Comparison of ENCODE assay signal across 31 mouse cellular contexts in genomic region chr2:74690338-74690716, GRCm38 (mm10). TPM values are rescaled to one million over a fixed set of nuclear protein-coding genes. Genes with fewer than 3 reads are reported as not detected.
DNase-seq lines count a peak whose midpoint lies in the region; ATAC-seq and TF ChIP-seq lines count a peak whose summit lies in the region.
"Had no signal": no experiment of that assay in that cellular context is flagged by ENCODE, and none has a peak within 500 bp of the region (broad histone marks: within the 10 kb centered on the region; RNA-seq: fewer than 3 reads in every experiment).

No protein-coding gene starts in this region.

- H3K9me3 ChIP-seq in intestine, embryonic 14.5 days (ENCODE audit: control insufficient read depth, low read length) = no peaks in the 10 kb centered on the region
- H3K9me3 ChIP-seq in intestine, postnatal 0 days (ENCODE audit: control insufficient read depth) = no peaks in the 10 kb centered on the region
- no peaks in the 10 kb centered on the region for H3K9me3 ChIP-seq in kidney, postnatal 0 days (replicated peaks; ENCODE audit: low read length)
- no peaks in the 10 kb centered on the region for H3K9me3 ChIP-seq in limb, embryonic 14.5 days (ENCODE audit: control insufficient read depth, low read length)
- H3K9me3 ChIP-seq: embryonic facial prominence, embryonic 10.5 days; forebrain, embryonic 10.5 days; heart, embryonic 12.5 days; hindbrain, embryonic 10.5 days; midbrain, embryonic 13.5 days had no signal

- H3K4me3 ChIP-seq in intestine, embryonic 14.5 days (ENCODE audit: low read depth, low read length) = peak overlapping the region; percentile 30
- H3K4me3 ChIP-seq in intestine, postnatal 0 days (ENCODE audit: low read depth, low read length) = no peak overlapping the region
- peak overlapping the region; percentile 82 for H3K4me3 ChIP-seq in kidney, postnatal 0 days (replicated peaks; ENCODE audit: low read depth, low read length)
- H3K4me3 ChIP-seq in limb, embryonic 14.5 days (replicated peaks; ENCODE audit: low read length) = peak overlapping the region; percentile 74
- H3K4me3 ChIP-seq: embryonic facial prominence, embryonic 10.5 days; forebrain, embryonic 10.5 days; heart, embryonic 12.5 days; hindbrain, embryonic 10.5 days; layer of hippocampus, adult 2 months; midbrain, embryonic 13.5 days had no signal

- peak overlapping the region; percentile 29 for H3K4me2 ChIP-seq in intestine, embryonic 14.5 days (ENCODE audit: low read length)
- no peak overlapping the region for H3K4me2 ChIP-seq in intestine, postnatal 0 days (replicated peaks; ENCODE audit: low read depth)
- peak overlapping the region; percentile 90 for H3K4me2 ChIP-seq in kidney, postnatal 0 days (ENCODE audit: low read length)
- H3K4me2 ChIP-seq in limb, embryonic 14.5 days (replicated peaks; ENCODE audit: low read depth, low read length, severe bottlenecking) = peak overlapping the region; percentile 96
- H3K4me2 ChIP-seq: heart, embryonic 12.5 days; liver, embryonic 11.5 days; midbrain, embryonic 13.5 days had no signal

- TF ChIP-seq POLR2A in limb, embryonic 14.5 days (IDR thresholded peaks at IDR 0.05; ENCODE audit: borderline replicate concordance, extremely low read depth, insufficient read depth, insufficient read length) = no peak

- H3K27me3 ChIP-seq in intestine, embryonic 14.5 days (replicated peaks; ENCODE audit: control insufficient read depth, insufficient read depth, low read length) = peaks cover 100% of the 10 kb centered on the region
- H3K27me3 ChIP-seq in intestine, postnatal 0 days (replicated peaks; ENCODE audit: control insufficient read depth, insufficient read depth, low read length) = peaks cover 97% of the 10 kb centered on the region
- H3K27me3 ChIP-seq in kidney, postnatal 0 days (ENCODE audit: insufficient read depth, low read length) = no peaks in the 10 kb centered on the region
- peaks cover 29% of the 10 kb centered on the region for H3K27me3 ChIP-seq in limb, embryonic 14.5 days (ENCODE audit: control insufficient read depth, insufficient read depth, low read length)

- ATAC-seq in intestine, embryonic 14.5 days (replicated peaks; ENCODE audit: low FRiP score, low TSS enrichment, low read depth) = no peak
- ATAC-seq in intestine, postnatal 0 days = no peak
- no peak for ATAC-seq in kidney, postnatal 0 days (replicated peaks; ENCODE audit: low FRiP score, low read depth)
- no peak for ATAC-seq in limb, embryonic 14.5 days (ENCODE audit: low FRiP score, low read depth)
- ATAC-seq: forebrain, embryonic 16.5 days; hindbrain, embryonic 16.5 days; liver, postnatal 0 days; lung, postnatal 0 days; midbrain, embryonic 13.5 days had no signal

- H3K9ac ChIP-seq in intestine, embryonic 14.5 days (ENCODE audit: low read length) = peak overlapping the region; percentile 42
- no peak overlapping the region for H3K9ac ChIP-seq in intestine, postnatal 0 days (ENCODE audit: low read depth, low read length)
- H3K9ac ChIP-seq in kidney, postnatal 0 days (ENCODE audit: low read depth, low read length) = peak overlapping the region; percentile 100
- peak overlapping the region; percentile 91 for H3K9ac ChIP-seq in limb, embryonic 14.5 days (ENCODE audit: low read depth, low read length, severe bottlenecking)
- H3K9ac ChIP-seq: heart, embryonic 12.5 days; liver, postnatal 0 days; midbrain, embryonic 13.5 days had no signal

- no peak for TF ChIP-seq CTCF in intestine, postnatal 0 days (IDR thresholded peaks at IDR 0.05; ENCODE audit: low read depth)
- no peak for TF ChIP-seq CTCF in kidney, postnatal 0 days (IDR thresholded peaks at IDR 0.05; ENCODE audit: low read depth)

- H3K4me1 ChIP-seq in intestine, embryonic 14.5 days (replicated peaks; ENCODE audit: control insufficient read depth, insufficient read depth, low read length) = no peaks in the 10 kb centered on the region
- no peaks in the 10 kb centered on the region for H3K4me1 ChIP-seq in intestine, postnatal 0 days (replicated peaks; ENCODE audit: control insufficient read depth, insufficient read depth, low read length)
- H3K4me1 ChIP-seq in kidney, postnatal 0 days (replicated peaks; ENCODE audit: insufficient read depth, low read length) = peaks cover 6% of the 10 kb centered on the region
- H3K4me1 ChIP-seq in limb, embryonic 14.5 days (ENCODE audit: control insufficient read depth, insufficient read depth, low read length) = peaks cover 21% of the 10 kb centered on the region

- 12% methylated on average over 8 of the region's 8 CpGs for WGBS in intestine, embryonic 14.5 days
- WGBS in intestine, postnatal 0 days = 9% methylated on average over 8 of the region's 8 CpGs
- WGBS in kidney, postnatal 0 days = 12% methylated on average over 8 of the region's 8 CpGs
- WGBS in limb, embryonic 14.5 days = 9% methylated on average over 8 of the region's 8 CpGs

- DNase-seq in intestine, embryonic 14.5 days (ENCODE audit: low spot score) = no peak
- no peak for DNase-seq in kidney, postnatal 0 days (ENCODE audit: low spot score)
- no peak for DNase-seq in kidney, adult 8-10 months
- no peak for DNase-seq in limb, embryonic 14.5 days (ENCODE audit: low spot score)
- DNase-seq in left cerebral cortex, adult 9 months (ENCODE audit: low spot score in 2 of 2) = no peak
- no peak for DNase-seq in adrenal gland, adult 2 months
- DNase-seq: cerebellum, adult 8-10 months; gastrocnemius, postnatal 25 days; heart, adult 18-20 months; heart, postnatal 10 days; liver, postnatal 0 days; thymus, adult 18-20 months; thymus, postnatal 4 days had no signal

- H3K36me3 ChIP-seq in intestine, embryonic 14.5 days (ENCODE audit: control insufficient read depth, insufficient read depth, low read length) = no peaks in the 10 kb centered on the region
- no peaks in the 10 kb centered on the region for H3K36me3 ChIP-seq in intestine, postnatal 0 days (ENCODE audit: control insufficient read depth, insufficient read depth)
- 0 out of 2 replicates have a peak, but pooled peaks cover 10% of the 10 kb centered on the region for H3K36me3 ChIP-seq in kidney, postnatal 0 days (ENCODE audit: insufficient read depth, low read length)
- H3K36me3 ChIP-seq in limb, embryonic 14.5 days (ENCODE audit: control insufficient read depth, insufficient read depth, low read length) = peaks cover 29% of the 10 kb centered on the region
- H3K36me3 ChIP-seq: embryonic facial prominence, embryonic 10.5 days; forebrain, embryonic 10.5 days; heart, embryonic 12.5 days; hindbrain, embryonic 10.5 days; midbrain, embryonic 13.5 days had no signal

- H3K27ac ChIP-seq in intestine, embryonic 14.5 days (ENCODE audit: low read depth) = peak overlapping the region; percentile 59
- H3K27ac ChIP-seq in intestine, postnatal 0 days (ENCODE audit: low read depth, low read length) = no peak overlapping the region
- H3K27ac ChIP-seq in kidney, postnatal 0 days = peak overlapping the region; percentile 94
- peak overlapping the region; percentile 88 for H3K27ac ChIP-seq in limb, embryonic 14.5 days (replicated peaks; ENCODE audit: low read depth, low read length)
- H3K27ac ChIP-seq: embryonic facial prominence, embryonic 10.5 days; forebrain, embryonic 10.5 days; hindbrain, embryonic 10.5 days; layer of hippocampus, adult 2 months; midbrain, embryonic 13.5 days had no signal

RNA-seq across cellular contexts. Expression of gene Hoxd10, which starts 1.4 kb away (rescaled TPM):
- polyA plus RNA-seq in intestine, embryonic 14.5 days (2014; fragmentation: Nextera tagmentation; extraction: Ambion mirVana) = 7.8 and 13.7 TPM in 2 replicates
- polyA plus RNA-seq in intestine, postnatal 0 days (2015; fragmentation: Nextera tagmentation; extraction: Ambion mirVana) = 0.10 and 1.6 TPM in 2 replicates
- polyA plus RNA-seq in kidney, postnatal 0 days (2015; fragmentation: Nextera tagmentation; extraction: Ambion mirVana) = 44.6 and 45.5 TPM in 2 replicates
- polyA plus RNA-seq in limb, embryonic 14.5 days (2012; rRNA removed) = 37.9 and 39.4 TPM in 2 replicates
- polyA plus RNA-seq in limb, embryonic 14.5 days (2014; fragmentation: Nextera tagmentation; extraction: Ambion mirVana) = 18.3 and 26.1 TPM in 2 replicates
- not detected for total RNA-seq in adrenal gland, adult 2 months (2021)
- polyA plus RNA-seq in adrenal gland, adult 2 months (2012; rRNA removed) = not detected in 2 replicates
- total RNA-seq: adrenal gland, postnatal 14 days; heart, adult 18-20 months; heart, postnatal 10 days; layer of hippocampus, adult 2 months; layer of hippocampus, postnatal 25 days; left cerebral cortex, postnatal 14 days; monocyte, adult 5-6 weeks; neutrophil, adult 5-6 weeks had no signal
- polyA plus RNA-seq: embryonic facial prominence, embryonic 10.5 days; forebrain, embryonic 10.5 days; forebrain, embryonic 16.5 days; heart, embryonic 12.5 days; hindbrain, embryonic 10.5 days; hindbrain, embryonic 16.5 days; liver, postnatal 0 days; midbrain, embryonic 13.5 days; small intestine, adult 2 months had no signal

RNA-seq across cellular contexts. Expression of gene Hoxd9, which starts 7.2 kb away (rescaled TPM):
- 3.9 and 6.8 TPM in 2 replicates for polyA plus RNA-seq in intestine, embryonic 14.5 days (2014; fragmentation: Nextera tagmentation; extraction: Ambion mirVana)
- polyA plus RNA-seq in intestine, postnatal 0 days (2015; fragmentation: Nextera tagmentation; extraction: Ambion mirVana) = 0.64 and 1.6 TPM in 2 replicates
- 57.8 and 67.0 TPM in 2 replicates for polyA plus RNA-seq in kidney, postnatal 0 days (2015; fragmentation: Nextera tagmentation; extraction: Ambion mirVana)
- polyA plus RNA-seq in limb, embryonic 14.5 days (2012; rRNA removed) = 19.6 and 25.7 TPM in 2 replicates
- 7.6 and 8.7 TPM in 2 replicates for polyA plus RNA-seq in limb, embryonic 14.5 days (2014; fragmentation: Nextera tagmentation; extraction: Ambion mirVana)
- total RNA-seq in adrenal gland, adult 2 months (2021) = 1 to 10 TPM; 3.3 to 7.8 TPM
- 6.5 and 9.0 TPM in 2 replicates for polyA plus RNA-seq in adrenal gland, adult 2 months (2012; rRNA removed)
- total RNA-seq: layer of hippocampus, adult 2 months; layer of hippocampus, postnatal 25 days; left cerebral cortex, postnatal 14 days; monocyte, adult 5-6 weeks; neutrophil, adult 5-6 weeks had no signal
- polyA plus RNA-seq: embryonic facial prominence, embryonic 10.5 days; forebrain, embryonic 10.5 days; forebrain, embryonic 16.5 days; hindbrain, embryonic 10.5 days; hindbrain, embryonic 16.5 days; liver, postnatal 0 days; midbrain, embryonic 13.5 days had no signal

RNA-seq across cellular contexts. Expression of gene Hoxd11, which starts 11.0 kb away (rescaled TPM):
- 3.6 and 4.2 TPM in 2 replicates for polyA plus RNA-seq in intestine, embryonic 14.5 days (2014; fragmentation: Nextera tagmentation; extraction: Ambion mirVana)
- 0.64 TPM in 1 of 2 replicates, not detected in the other for polyA plus RNA-seq in intestine, postnatal 0 days (2015; fragmentation: Nextera tagmentation; extraction: Ambion mirVana)
- polyA plus RNA-seq in kidney, postnatal 0 days (2015; fragmentation: Nextera tagmentation; extraction: Ambion mirVana) = 19.7 and 23.8 TPM in 2 replicates
- polyA plus RNA-seq in limb, embryonic 14.5 days (2012; rRNA removed) = 40.0 and 60.8 TPM in 2 replicates
- polyA plus RNA-seq in limb, embryonic 14.5 days (2014; fragmentation: Nextera tagmentation; extraction: Ambion mirVana) = 21.4 and 30.0 TPM in 2 replicates
- not detected for total RNA-seq in adrenal gland, adult 2 months (2021)
- polyA plus RNA-seq in adrenal gland, adult 2 months (2012; rRNA removed) = not detected in 2 replicates
- total RNA-seq: adrenal gland, postnatal 14 days; heart, adult 18-20 months; heart, postnatal 10 days; layer of hippocampus, adult 2 months; layer of hippocampus, postnatal 25 days; left cerebral cortex, postnatal 14 days; monocyte, adult 5-6 weeks; neutrophil, adult 5-6 weeks had no signal
- polyA plus RNA-seq: embryonic facial prominence, embryonic 10.5 days; forebrain, embryonic 10.5 days; forebrain, embryonic 16.5 days; heart, embryonic 12.5 days; hindbrain, embryonic 10.5 days; hindbrain, embryonic 16.5 days; liver, postnatal 0 days; lung, postnatal 0 days; midbrain, embryonic 13.5 days; small intestine, adult 2 months; stomach, embryonic 16.5 days had no signal

RNA-seq across cellular contexts. Expression of gene Hoxd8, which starts 14.1 kb away (rescaled TPM):
- polyA plus RNA-seq in intestine, embryonic 14.5 days (2014; fragmentation: Nextera tagmentation; extraction: Ambion mirVana) = 6.1 and 8.4 TPM in 2 replicates
- polyA plus RNA-seq in intestine, postnatal 0 days (2015; fragmentation: Nextera tagmentation; extraction: Ambion mirVana) = 2.2 and 2.7 TPM in 2 replicates
- polyA plus RNA-seq in kidney, postnatal 0 days (2015; fragmentation: Nextera tagmentation; extraction: Ambion mirVana) = 73.4 and 76.7 TPM in 2 replicates
- polyA plus RNA-seq in limb, embryonic 14.5 days (2012; rRNA removed) = 12.7 and 13.1 TPM in 2 replicates
- polyA plus RNA-seq in limb, embryonic 14.5 days (2014; fragmentation: Nextera tagmentation; extraction: Ambion mirVana) = 11.4 and 12.8 TPM in 2 replicates
- 10 to 100 TPM; 27.9 to 34.7 TPM for total RNA-seq in adrenal gland, adult 2 months (2021)
- polyA plus RNA-seq in adrenal gland, adult 2 months (2012; rRNA removed) = 19.7 and 52.7 TPM in 2 replicates
- total RNA-seq: layer of hippocampus, adult 2 months; layer of hippocampus, postnatal 25 days; left cerebral cortex, postnatal 14 days; monocyte, adult 5-6 weeks; neutrophil, adult 5-6 weeks had no signal
- polyA plus RNA-seq: embryonic facial prominence, embryonic 10.5 days; forebrain, embryonic 10.5 days; forebrain, embryonic 16.5 days; hindbrain, embryonic 10.5 days; liver, postnatal 0 days; midbrain, embryonic 13.5 days had no signal

RNA-seq across cellular contexts. Expression of gene Hoxd12, which starts 15.5 kb away (rescaled TPM):
- 0.24 and 0.34 TPM in 2 replicates for polyA plus RNA-seq in intestine, embryonic 14.5 days (2014; fragmentation: Nextera tagmentation; extraction: Ambion mirVana)
- polyA plus RNA-seq in intestine, postnatal 0 days (2015; fragmentation: Nextera tagmentation; extraction: Ambion mirVana) = 0.12 TPM in 1 of 2 replicates, not detected in the other
- polyA plus RNA-seq in kidney, postnatal 0 days (2015; fragmentation: Nextera tagmentation; extraction: Ambion mirVana) = 2.6 and 2.8 TPM in 2 replicates
- polyA plus RNA-seq in limb, embryonic 14.5 days (2012; rRNA removed) = 43.3 and 58.3 TPM in 2 replicates
- polyA plus RNA-seq in limb, embryonic 14.5 days (2014; fragmentation: Nextera tagmentation; extraction: Ambion mirVana) = 38.4 and 53.0 TPM in 2 replicates
- not detected for total RNA-seq in adrenal gland, adult 2 months (2021)
- polyA plus RNA-seq in adrenal gland, adult 2 months (2012; rRNA removed) = not detected in 2 replicates
- total RNA-seq: adrenal gland, postnatal 14 days; gastrocnemius, postnatal 25 days; heart, adult 18-20 months; heart, postnatal 10 days; layer of hippocampus, adult 2 months; layer of hippocampus, postnatal 25 days; left cerebral cortex, postnatal 14 days; monocyte, adult 5-6 weeks; neutrophil, adult 5-6 weeks had no signal
- polyA plus RNA-seq: embryonic facial prominence, embryonic 10.5 days; forebrain, embryonic 10.5 days; forebrain, embryonic 16.5 days; hindbrain, embryonic 10.5 days; hindbrain, embryonic 16.5 days; liver, postnatal 0 days; lung, postnatal 0 days; midbrain, embryonic 13.5 days; small intestine, adult 2 months had no signal
